Mouse (Mus musculus): Measurements from ENCODE around the gene Nme9. TPM values are rescaled to one million over a fixed set of nuclear protein-coding genes. Genes with fewer than 3 reads are reported as not detected.
A peak's percentile ranks its signal among the peaks of the same experiment; 100 is the strongest.

Gene Nme9
- total RNA-seq (2021): not detected
- long read RNA-seq, experiment 1: 0 reads
- long read RNA-seq, experiment 2: 0 reads

- intact Hi-C loops (cut with DNase I): loop anchor here (5.0 kb wide), 1 partner anchor 389 kb away; no protein-coding TSS in a partner anchor
- no peak within 1 kb of the TSS for H3K27ac ChIP-seq
- no peak for TF ChIP-seq CTCF (IDR thresholded peaks at IDR 0.05)
Measured at GRCm38 (mm10) chr9:99451161-99451560, at the start of gene Nme9. TSS of gene Nme9 (plus strand) at chr9:99451475.

GRCm38 (mm10) chr9:99409280-99409679, 42.0 kb upstream of the Nme9 start:
- no peak for DNase-seq
- no peak for TF ChIP-seq CTCF (IDR thresholded peaks at IDR 0.05)
- intact Hi-C loops (cut with DNase I): no loop called here
- Histone ChIP-seq H3K4me3 (no peak overlapping the region), H3K27ac (no peak overlapping the region)

More at GRCm38 (mm10) chr9:99451161-99451560, at the start of gene Nme9:
- DNase-seq: no peak
- no peak within 1 kb of the TSS for H3K4me3 ChIP-seq

GRCm38 (mm10) chr9:99411093-99411492, 40.2 kb upstream of the Nme9 start:
- DNase-seq: no peak
- intact Hi-C loops (cut with DNase I): no loop called here
- no peak overlapping the region for H3K27ac ChIP-seq
- H3K4me3 ChIP-seq: no peak overlapping the region
- no peak for TF ChIP-seq CTCF (IDR thresholded peaks at IDR 0.05)

GRCm38 (mm10) chr9:99411785-99412184, 39.5 kb upstream of the Nme9 start:
- Histone ChIP-seq H3K27ac (no peak overlapping the region), H3K4me3 (no peak overlapping the region)
- TF ChIP-seq CTCF (IDR thresholded peaks at IDR 0.05): no peak
- intact Hi-C loops (cut with DNase I): no loop called here
- DNase-seq: no peak

- DNase-seq: no peak
- no peak for TF ChIP-seq CTCF (IDR thresholded peaks at IDR 0.05)
- intact Hi-C loops (cut with DNase I): no loop called here
Measured at GRCm38 (mm10) chr9:99416809-99417208, 34.5 kb upstream of the Nme9 start.

GRCm38 (mm10) chr9:99417288-99417846, 33.9 kb upstream of the Nme9 start:
- peak; percentile 49 for DNase-seq
- intact Hi-C loops (cut with DNase I): no loop called here
- peak overlapping the region; percentile 66 for H3K27ac ChIP-seq
- H3K4me3 ChIP-seq: no peak overlapping the region
- TF ChIP-seq CTCF (IDR thresholded peaks at IDR 0.05): no peak

More at GRCm38 (mm10) chr9:99416809-99417208, 34.5 kb upstream of the Nme9 start:
- peak overlapping the region; percentile 66 for H3K27ac ChIP-seq
- no peak overlapping the region for H3K4me3 ChIP-seq

- intact Hi-C loops (cut with DNase I): no loop called here
- DNase-seq: no peak
- peak overlapping the region; percentile 66; the same call in 1 of the 2 replicates for H3K27ac ChIP-seq
- no peak overlapping the region for H3K4me3 ChIP-seq
- TF ChIP-seq CTCF (IDR thresholded peaks at IDR 0.05): no peak
Measured at GRCm38 (mm10) chr9:99418377-99418776, 32.9 kb upstream of the Nme9 start.

GRCm38 (mm10) chr9:99419951-99420701, 31.1 kb upstream of the Nme9 start:
- no peak for TF ChIP-seq CTCF (IDR thresholded peaks at IDR 0.05)

GRCm38 (mm10) chr9:99421914-99422313, 29.4 kb upstream of the Nme9 start:
- DNase-seq: no peak
- intact Hi-C loops (cut with DNase I): no loop called here
- TF ChIP-seq CTCF (IDR thresholded peaks at IDR 0.05): no peak
- no peak overlapping the region for H3K4me3 ChIP-seq
- no peak overlapping the region for H3K27ac ChIP-seq

More at GRCm38 (mm10) chr9:99419951-99420701, 31.1 kb upstream of the Nme9 start:
- intact Hi-C loops (cut with DNase I): no loop called here
- DNase-seq: no peak
- Histone ChIP-seq H3K27ac (peak overlapping the region; percentile 20), H3K4me3 (0 out of 2 replicates have a peak overlapping the region, but pooled peaks have one; percentile 4)

GRCm38 (mm10) chr9:99423692-99424573, 27.3 kb upstream of the Nme9 start:
- H3K4me3 ChIP-seq: no peak overlapping the region
- H3K27ac ChIP-seq: no peak overlapping the region
- intact Hi-C loops (cut with DNase I): no loop called here
- TF ChIP-seq CTCF (IDR thresholded peaks at IDR 0.05): no peak
- DNase-seq: no peak

GRCm38 (mm10) chr9:99424574-99424863, 26.8 kb upstream of the Nme9 start:
- intact Hi-C loops (cut with DNase I): no loop called here
- no peak for TF ChIP-seq CTCF (IDR thresholded peaks at IDR 0.05)
- Histone ChIP-seq H3K4me3 (no peak overlapping the region), H3K27ac (no peak overlapping the region; the same call in 1 of the 2 replicates)
- DNase-seq: no peak

GRCm38 (mm10) chr9:99425262-99425661, 26.0 kb upstream of the Nme9 start:
- Histone ChIP-seq H3K4me3 (no peak overlapping the region), H3K27ac (peak overlapping the region; percentile 48; the same call in 1 of the 2 replicates)
- DNase-seq: no peak
- no peak for TF ChIP-seq CTCF (IDR thresholded peaks at IDR 0.05)
- intact Hi-C loops (cut with DNase I): no loop called here
